Mouse (Mus musculus): ENCODE results near the gene Tnxb. TPM values are rescaled to one million over a fixed set of nuclear protein-coding genes. Genes with fewer than 3 reads are reported as not detected.

Tnxb gene
- polyA plus RNA-seq, 1 experiment from 2014 or later, result 0.03 TPM

DNA sequence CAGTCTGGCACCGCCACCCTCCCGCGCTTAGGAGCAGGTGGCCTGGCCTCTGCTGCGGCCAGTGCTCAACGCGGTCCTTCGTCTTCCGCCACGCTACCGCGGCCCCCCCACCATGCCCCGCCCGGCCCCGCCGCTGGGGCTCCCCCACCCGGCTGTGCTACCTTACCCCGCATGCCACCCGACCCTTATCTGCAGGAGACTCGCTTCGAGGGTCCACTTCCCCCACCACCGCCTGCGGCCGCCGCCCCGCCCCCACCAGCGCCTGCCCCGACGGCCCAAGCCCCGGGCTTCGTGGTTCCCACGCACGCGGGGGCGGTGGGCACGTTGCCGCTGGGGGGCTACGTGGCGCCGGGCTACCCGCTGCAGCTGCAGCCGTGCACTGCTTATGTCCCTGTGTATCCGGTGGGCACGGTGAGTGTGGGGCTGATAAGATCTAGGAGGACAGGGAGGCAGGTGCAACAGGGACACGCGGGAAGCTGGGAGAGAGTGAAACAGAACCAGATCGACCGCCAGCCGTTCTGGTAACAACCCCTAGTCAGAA, 39.5 kb upstream of the Tnxb start:
- no peaks in the 10 kb centered on the region for H3K9me3 ChIP-seq
- no peak overlapping the region for H3K27ac ChIP-seq
- H3K27me3 ChIP-seq (replicated peaks), result peaks cover 45% of the 10 kb centered on the region

GRCm38 (mm10) chr17:34631647-34632046, 38.7 kb upstream of the Tnxb start:
- H3K4me1 ChIP-seq, result peaks cover 47% of the 10 kb centered on the region
- 3% methylated on average over 12 of the region's 12 CpGs for WGBS
- no peak for ATAC-seq (ENCODE audit: low FRiP score, low read depth)
- no peaks in the 10 kb centered on the region for H3K36me3 ChIP-seq
- peaks cover 45% of the 10 kb centered on the region for H3K27me3 ChIP-seq (replicated peaks)
- H3K9me3 ChIP-seq, result no peaks in the 10 kb centered on the region
- H3K27ac ChIP-seq, result no peak overlapping the region
- peak overlapping the region; percentile 86 for H3K4me2 ChIP-seq (replicated peaks)
- H3K4me3 ChIP-seq, result peak overlapping the region; percentile 24
- H3K9ac ChIP-seq, result peak overlapping the region; percentile 38; the same call in 1 of the 2 replicates

More for the DNA sequence above, 39.5 kb upstream of the Tnxb start:
- Histone ChIP-seq H3K9ac (peak overlapping the region; percentile 50), H3K4me3 (peak overlapping the region; percentile 32), H3K4me2 (replicated peaks) (peak overlapping the region; percentile 86), H3K36me3 (no peaks in the 10 kb centered on the region), H3K4me1 (peaks cover 55% of the 10 kb centered on the region)
- 2% methylated on average over 47 of the region's 48 CpGs for WGBS
- no peak for ATAC-seq (ENCODE audit: low FRiP score, low read depth)

DNA sequence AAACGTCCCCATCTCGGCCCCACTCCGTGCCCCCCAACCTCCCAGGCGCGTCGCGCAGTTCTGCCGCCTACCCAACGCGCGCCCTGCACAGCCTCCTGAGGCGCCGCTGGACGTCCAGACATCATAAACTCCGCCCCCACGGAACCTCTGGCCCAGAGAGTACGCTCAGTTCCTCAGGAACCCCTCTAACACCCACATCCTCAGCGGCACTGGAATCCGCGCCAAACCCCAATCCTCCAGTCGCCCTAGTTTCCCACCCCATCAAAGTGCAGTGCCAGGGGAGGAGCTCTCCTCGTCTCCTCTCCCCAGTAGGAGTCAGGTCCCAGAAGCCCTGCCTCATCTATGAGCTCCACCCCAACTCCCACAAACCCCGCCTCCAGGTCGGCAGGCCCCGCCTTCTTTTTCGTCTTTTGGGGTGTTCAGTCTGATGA, 38.1 kb upstream of the Tnxb start:
- H3K9ac ChIP-seq, result peak overlapping the region; percentile 38; the same call in 1 of the 2 replicates
- H3K36me3 ChIP-seq, result no peaks in the 10 kb centered on the region
- no peaks in the 10 kb centered on the region for H3K9me3 ChIP-seq
- H3K4me2 ChIP-seq (replicated peaks), result peak overlapping the region; percentile 86
- under 1% methylated on average over 26 of the region's 26 CpGs for WGBS
- peaks cover 47% of the 10 kb centered on the region for H3K4me1 ChIP-seq
- no peak overlapping the region for H3K27ac ChIP-seq
- ATAC-seq (ENCODE audit: low FRiP score, low read depth), result no peak
- peaks cover 45% of the 10 kb centered on the region for H3K27me3 ChIP-seq (replicated peaks)
- H3K4me3 ChIP-seq, result peak overlapping the region; percentile 24

DNA sequence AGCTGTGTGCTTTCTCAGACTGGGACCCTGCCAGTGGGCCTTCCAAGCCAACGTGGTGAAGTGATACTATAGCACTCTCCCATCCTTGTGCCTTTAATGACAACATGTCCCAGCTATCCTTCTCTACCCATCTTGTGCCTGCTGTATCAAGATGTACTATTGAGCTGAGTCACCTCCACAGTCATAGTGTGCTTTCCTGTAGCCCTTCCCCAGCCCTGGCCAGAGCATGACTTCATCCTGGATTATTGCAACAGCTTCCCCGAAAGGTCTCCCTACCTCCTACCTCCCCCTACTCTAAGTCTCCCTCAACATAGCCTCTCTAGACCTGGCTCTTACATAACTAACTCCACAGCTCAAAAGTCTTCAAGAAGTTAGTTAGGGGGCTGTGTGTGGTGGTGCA, 34.7 kb upstream of the Tnxb start:
- Histone ChIP-seq H3K27me3 (replicated peaks) (peaks cover 29% of the 10 kb centered on the region), H3K4me3 (no peak overlapping the region), H3K4me2 (replicated peaks) (no peak overlapping the region), H3K4me1 (peaks cover 20% of the 10 kb centered on the region), H3K27ac (no peak overlapping the region), H3K9me3 (no peaks in the 10 kb centered on the region), H3K36me3 (no peaks in the 10 kb centered on the region), H3K9ac (no peak overlapping the region)
- 73% methylated on average over 2 of the region's 2 CpGs for WGBS
- no peak for ATAC-seq (ENCODE audit: low FRiP score, low read depth)

DNA sequence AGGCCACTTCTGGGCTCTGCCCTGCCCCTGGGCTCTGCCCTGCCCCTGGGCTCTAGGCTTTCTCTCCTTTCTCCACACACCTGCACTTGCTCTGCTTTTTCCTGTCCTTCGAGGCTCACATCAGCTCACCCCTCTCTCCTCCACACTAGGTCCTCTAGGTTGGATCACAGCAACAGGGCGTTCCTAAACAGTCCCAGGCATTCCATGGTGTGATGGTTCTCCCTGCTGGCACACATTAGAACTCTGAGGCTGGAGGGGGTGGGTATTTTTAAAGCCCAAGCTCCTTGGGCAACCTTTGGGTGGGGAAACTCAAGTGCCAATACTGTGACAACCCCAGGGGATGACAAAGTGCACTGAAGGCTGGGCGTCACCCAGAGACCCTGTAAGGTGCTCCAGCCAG, 32.9 kb upstream of the Tnxb start:
- 65% methylated on average over 3 of the region's 3 CpGs for WGBS

GRCm38 (mm10) chr17:34639461-34640255, 30.7 kb upstream of the Tnxb start:
- Histone ChIP-seq H3K9me3 (no peaks in the 10 kb centered on the region), H3K9ac (no peak overlapping the region), H3K27ac (no peak overlapping the region), H3K27me3 (replicated peaks) (no peaks in the 10 kb centered on the region), H3K4me2 (replicated peaks) (no peak overlapping the region), H3K36me3 (no peaks in the 10 kb centered on the region), H3K4me3 (no peak overlapping the region), H3K4me1 (peaks cover 10% of the 10 kb centered on the region; the same call in 1 of the 2 replicates)
- 83% methylated on average over 7 of the region's 7 CpGs for WGBS
- no peak for ATAC-seq (ENCODE audit: low FRiP score, low read depth)

More for the DNA sequence above, 32.9 kb upstream of the Tnxb start:
- Histone ChIP-seq H3K4me3 (no peak overlapping the region), H3K27me3 (replicated peaks) (peaks cover 11% of the 10 kb centered on the region), H3K9me3 (no peaks in the 10 kb centered on the region), H3K9ac (no peak overlapping the region), H3K4me2 (replicated peaks) (no peak overlapping the region), H3K4me1 (peaks cover 10% of the 10 kb centered on the region), H3K36me3 (no peaks in the 10 kb centered on the region), H3K27ac (no peak overlapping the region)
- ATAC-seq (ENCODE audit: low FRiP score, low read depth), result no peak

- 0 out of 2 replicates have a peak, but pooled peaks have one; percentile 39 for ATAC-seq (ENCODE audit: low FRiP score, low read depth)
- peak overlapping the region; percentile 21; the same call in 1 of the 2 replicates for H3K4me2 ChIP-seq (replicated peaks)
- H3K36me3 ChIP-seq, result no peaks in the 10 kb centered on the region
- peaks cover 20% of the 10 kb centered on the region for H3K4me1 ChIP-seq
- H3K27me3 ChIP-seq (replicated peaks), result no peaks in the 10 kb centered on the region
- H3K4me3 ChIP-seq, result no peak overlapping the region
- 15% methylated on average over 11 of the region's 11 CpGs for WGBS
- H3K9me3 ChIP-seq, result no peaks in the 10 kb centered on the region
- H3K27ac ChIP-seq, result peak overlapping the region; percentile 60
- 0 out of 2 replicates have a peak overlapping the region, but pooled peaks have one; percentile 26 for H3K9ac ChIP-seq
Observed at GRCm38 (mm10) chr17:34640778-34641601, 29.3 kb upstream of the Tnxb start.

DNA sequence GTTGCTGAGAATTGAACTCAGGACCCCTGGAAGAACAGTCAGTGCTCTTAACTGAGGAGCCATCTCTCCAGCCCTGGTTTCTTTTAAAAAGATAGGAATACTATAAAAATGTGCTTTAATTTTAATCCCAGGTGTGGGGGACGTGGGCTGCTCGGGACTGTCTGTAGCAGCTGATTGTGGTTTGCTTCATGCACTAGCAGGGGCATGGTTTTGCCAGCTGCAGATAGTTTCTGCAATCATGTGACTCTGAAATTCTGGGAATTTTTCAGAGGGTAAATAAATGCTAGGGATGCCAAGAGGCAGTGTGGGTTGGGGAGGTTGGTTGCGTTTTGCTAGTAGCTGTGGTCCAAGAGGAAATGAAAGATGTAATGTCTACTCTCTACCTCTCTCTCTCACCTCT, 28.4 kb upstream of the Tnxb start:
- Histone ChIP-seq H3K27me3 (replicated peaks) (no peaks in the 10 kb centered on the region), H3K4me3 (no peak overlapping the region), H3K9ac (no peak overlapping the region), H3K9me3 (no peaks in the 10 kb centered on the region), H3K27ac (no peak overlapping the region), H3K4me2 (replicated peaks) (no peak overlapping the region), H3K36me3 (no peaks in the 10 kb centered on the region), H3K4me1 (peaks cover 24% of the 10 kb centered on the region)
- ATAC-seq (ENCODE audit: low FRiP score, low read depth), result no peak
- 89% methylated on average over 3 of the region's 3 CpGs for WGBS

DNA sequence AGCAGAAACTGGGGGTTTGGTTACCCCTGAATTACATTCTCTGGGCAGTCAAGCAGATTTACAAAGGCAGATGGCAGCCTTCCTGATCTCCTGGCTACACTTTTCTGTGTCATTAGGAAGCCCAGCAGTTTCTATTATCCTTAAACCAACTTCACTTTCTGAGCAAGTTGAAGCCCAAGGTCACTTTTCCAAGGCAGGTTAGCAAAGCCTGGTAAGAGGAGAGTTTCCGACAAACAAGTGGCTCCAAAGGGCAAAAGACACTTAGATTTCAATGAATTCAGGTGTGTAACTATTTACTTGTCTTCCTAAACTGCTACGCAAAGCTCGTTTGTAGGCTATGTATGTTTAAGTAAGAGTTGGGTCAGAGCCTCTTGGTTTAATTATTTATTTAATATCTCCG, 27.0 kb upstream of the Tnxb start:
- ATAC-seq (ENCODE audit: low FRiP score, low read depth), result no peak
- no peaks in the 10 kb centered on the region for H3K36me3 ChIP-seq

DNA sequence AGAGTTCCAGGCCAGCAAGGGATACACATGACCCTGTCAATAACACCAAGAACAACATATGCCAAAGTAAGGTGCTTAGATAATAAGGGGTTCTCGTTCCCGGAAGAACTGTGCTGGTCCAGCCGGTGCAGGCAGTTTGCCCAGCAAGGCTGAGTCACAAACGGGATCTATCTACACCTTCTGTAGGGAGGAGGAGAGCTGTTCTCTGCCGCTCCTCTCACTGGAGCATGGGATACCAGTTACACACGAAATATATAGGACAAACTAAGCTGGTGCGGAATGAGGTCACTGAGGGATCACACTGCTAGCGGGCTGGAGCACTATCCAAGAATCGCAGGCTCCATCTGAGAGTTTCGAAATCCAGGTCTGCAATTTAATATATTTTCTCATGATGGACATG, 26.4 kb upstream of the Tnxb start:
- no peak for ATAC-seq (ENCODE audit: low FRiP score, low read depth)
- Histone ChIP-seq H3K9ac (no peak overlapping the region), H3K27ac (no peak overlapping the region)

More for the DNA sequence above, 27.0 kb upstream of the Tnxb start:
- 91% methylated on average over 4 of the region's 4 CpGs for WGBS
- Histone ChIP-seq H3K4me2 (replicated peaks) (no peak overlapping the region), H3K27ac (no peak overlapping the region), H3K4me1 (peaks cover 32% of the 10 kb centered on the region), H3K9ac (no peak overlapping the region), H3K4me3 (no peak overlapping the region), H3K27me3 (replicated peaks) (no peaks in the 10 kb centered on the region), H3K9me3 (no peaks in the 10 kb centered on the region)

GRCm38 (mm10) chr17:34644608-34645007, 25.7 kb upstream of the Tnxb start, which contains the start of gene Fkbpl:
Fkbpl (plus strand) TSS chr17:34644764.
- Histone ChIP-seq H3K4me2 (replicated peaks) (peak within 1 kb of the TSS; percentile 76), H3K27me3 (replicated peaks) (no peaks in the 10 kb centered on the region), H3K4me3 (peak within 1 kb of the TSS; percentile 45), H3K36me3 (peaks cover 12% of the 10 kb centered on the region), H3K4me1 (peaks cover 34% of the 10 kb centered on the region), H3K9ac (peak within 1 kb of the TSS; percentile 51), H3K27ac (no peak within 1 kb of the TSS), H3K9me3 (no peaks in the 10 kb centered on the region)
- WGBS, result under 1% methylated on average over 16 of the region's 16 CpGs
- peak; percentile 70 for ATAC-seq (ENCODE audit: low FRiP score, low read depth)

More for the DNA sequence above, 26.4 kb upstream of the Tnxb start:
- Histone ChIP-seq H3K4me2 (replicated peaks) (no peak overlapping the region), H3K27me3 (replicated peaks) (no peaks in the 10 kb centered on the region), H3K4me1 (peaks cover 34% of the 10 kb centered on the region), H3K9me3 (no peaks in the 10 kb centered on the region), H3K36me3 (peaks cover 5% of the 10 kb centered on the region; the same call in 1 of the 2 replicates), H3K4me3 (no peak overlapping the region)
- 88% methylated on average over 10 of the region's 10 CpGs for WGBS

All from neural tube, embryonic 12.5 days (tissue).